ENCODE assay signal across 18 mouse cellular contexts in genomic region chr3:62349218-62349897, GRCm38 (mm10). TPM values are rescaled to one million over a fixed set of nuclear protein-coding genes. Genes with fewer than 3 reads are reported as not detected.
DNase-seq lines count a peak whose midpoint lies in the region; ATAC-seq and TF ChIP-seq lines count a peak whose summit lies in the region.
"Had no signal": no experiment of that assay in that cellular context is flagged by ENCODE, and none has a peak within 500 bp of the region (broad histone marks: within the 10 kb centered on the region; RNA-seq: fewer than 3 reads in every experiment).

No protein-coding gene starts in this region.

- ATAC-seq in liver, postnatal 0 days, result peak; percentile 95
- peak; percentile 40; the same call in 1 of the 2 replicates for ATAC-seq in intestine, embryonic 14.5 days (replicated peaks; ENCODE audit: low FRiP score, low TSS enrichment, low read depth)
- no peak for ATAC-seq in forebrain, postnatal 0 days
- ATAC-seq: CD4-positive, CD25-positive, alpha-beta regulatory T cell, adult 4 months had no signal

- no peak overlapping the region for H3K4me3 ChIP-seq in liver, postnatal 0 days (ENCODE audit: low read depth, low read length)
- no peak overlapping the region for H3K4me3 ChIP-seq in intestine, embryonic 14.5 days (ENCODE audit: low read depth, low read length)
- no peak overlapping the region for H3K4me3 ChIP-seq in small intestine, adult 2 months (ENCODE audit: low read depth, low read length)
- no peak overlapping the region for H3K4me3 ChIP-seq in forebrain, postnatal 0 days (ENCODE audit: low read depth, low read length)
- H3K4me3 ChIP-seq: embryonic facial prominence, embryonic 15.5 days; heart, embryonic 10.5 days; limb, embryonic 13.5 days; neural tube, embryonic 13.5 days had no signal

- peak overlapping the region; percentile 70 for H3K27ac ChIP-seq in liver, postnatal 0 days (ENCODE audit: low read depth)
- no peak overlapping the region; the same call in 1 of the 2 replicates for H3K27ac ChIP-seq in intestine, embryonic 14.5 days (ENCODE audit: low read depth)
- H3K27ac ChIP-seq in small intestine, adult 2 months (ENCODE audit: insufficient read depth, low read depth, low read length), result peak overlapping the region; percentile 82
- H3K27ac ChIP-seq in forebrain, postnatal 0 days (ENCODE audit: low read depth, low read length), result no peak overlapping the region
- H3K27ac ChIP-seq: embryonic facial prominence, embryonic 15.5 days; heart, embryonic 10.5 days; limb, embryonic 13.5 days; neural tube, embryonic 13.5 days had no signal

- WGBS in liver, postnatal 0 days (ENCODE audit: insufficient replicate concordance), result 64% methylated on average over 11 of the region's 11 CpGs
- 66% methylated on average over 11 of the region's 11 CpGs for WGBS in intestine, embryonic 14.5 days
- WGBS in small intestine, adult 2 months, result 28% methylated on average over 11 of the region's 11 CpGs
- WGBS in forebrain, postnatal 0 days, result 61% methylated on average over 11 of the region's 11 CpGs

- no peaks in the 10 kb centered on the region for H3K27me3 ChIP-seq in liver, postnatal 0 days (ENCODE audit: insufficient read depth, low read length)
- H3K27me3 ChIP-seq in intestine, embryonic 14.5 days (replicated peaks; ENCODE audit: control insufficient read depth, insufficient read depth, low read length), result no peaks in the 10 kb centered on the region
- no peaks in the 10 kb centered on the region for H3K27me3 ChIP-seq in small intestine, adult 2 months (ENCODE audit: control insufficient read depth, insufficient read depth, low read length)
- H3K27me3 ChIP-seq in forebrain, postnatal 0 days (ENCODE audit: insufficient read depth, low read length), result no peaks in the 10 kb centered on the region
- H3K27me3 ChIP-seq: embryonic facial prominence, embryonic 15.5 days; limb, embryonic 13.5 days; neural tube, embryonic 13.5 days had no signal

- H3K9me3 ChIP-seq in liver, postnatal 0 days (ENCODE audit: low read length), result no peaks in the 10 kb centered on the region
- no peaks in the 10 kb centered on the region for H3K9me3 ChIP-seq in intestine, embryonic 14.5 days (ENCODE audit: control insufficient read depth, low read length)
- H3K9me3 ChIP-seq in forebrain, postnatal 0 days (ENCODE audit: low read length), result peaks cover 3% of the 10 kb centered on the region; the same call in 1 of the 2 replicates
- H3K9me3 ChIP-seq: embryonic facial prominence, embryonic 15.5 days; heart, embryonic 10.5 days; limb, embryonic 13.5 days; neural tube, embryonic 13.5 days had no signal

- H3K9ac ChIP-seq in liver, postnatal 0 days (replicated peaks), result no peak overlapping the region
- H3K9ac ChIP-seq in intestine, embryonic 14.5 days (ENCODE audit: low read length), result no peak overlapping the region
- no peak overlapping the region for H3K9ac ChIP-seq in forebrain, postnatal 0 days
- H3K9ac ChIP-seq: embryonic facial prominence, embryonic 15.5 days; limb, embryonic 13.5 days; neural tube, embryonic 13.5 days had no signal

- peak; percentile 59 for DNase-seq in liver, postnatal 0 days
- DNase-seq in liver, result no peak
- DNase-seq in intestine, embryonic 14.5 days (ENCODE audit: low spot score), result no peak
- DNase-seq in lung, adult 18-20 months, result peak; percentile 58 to 75
- no peak for DNase-seq in thymus, postnatal 14 days
- no peak for DNase-seq in forebrain, postnatal 0 days
- DNase-seq: cerebellum, postnatal 36 days; gastrocnemius, postnatal 10 days; heart, postnatal 36 days; kidney, adult 11 months; kidney, postnatal 36 days; thymus, postnatal 36 days had no signal

- peak; percentile 44 for TF ChIP-seq EP300 in liver, postnatal 0 days (IDR thresholded peaks at IDR 0.05; ENCODE audit: low read depth)

- H3K4me1 ChIP-seq in liver, postnatal 0 days (ENCODE audit: insufficient read depth), result peaks cover 5% of the 10 kb centered on the region
- H3K4me1 ChIP-seq in intestine, embryonic 14.5 days (replicated peaks; ENCODE audit: control insufficient read depth, insufficient read depth, low read length), result no peaks in the 10 kb centered on the region
- H3K4me1 ChIP-seq in small intestine, adult 2 months (ENCODE audit: control insufficient read depth, insufficient read depth, insufficient read length, low read length), result peaks cover 24% of the 10 kb centered on the region
- 0 out of 2 replicates have a peak, but pooled peaks cover 2% of the 10 kb centered on the region for H3K4me1 ChIP-seq in forebrain, postnatal 0 days (ENCODE audit: insufficient read depth)
- H3K4me1 ChIP-seq: embryonic facial prominence, embryonic 15.5 days; heart, embryonic 10.5 days; limb, embryonic 13.5 days; neural tube, embryonic 13.5 days had no signal

- TF ChIP-seq CTCF in liver, postnatal 0 days (IDR thresholded peaks at IDR 0.05; ENCODE audit: low read depth), result no peak
- no peak for TF ChIP-seq CTCF in small intestine, adult 2 months (IDR thresholded peaks at IDR 0.05; ENCODE audit: extremely low read depth, insufficient read length, insufficient replicate concordance, low read depth, low read length)
- no peak for TF ChIP-seq CTCF in forebrain, postnatal 0 days (IDR thresholded peaks at IDR 0.05; ENCODE audit: low read depth)

- no peak for TF ChIP-seq POLR2A in small intestine, adult 2 months (IDR thresholded peaks at IDR 0.05; ENCODE audit: low read depth, low read length)

- 0 out of 2 replicates have a peak, but pooled peaks cover 4% of the 10 kb centered on the region for H3K36me3 ChIP-seq in liver, postnatal 0 days (replicated peaks; ENCODE audit: insufficient read depth, low read length)
- H3K36me3 ChIP-seq in intestine, embryonic 14.5 days (ENCODE audit: control insufficient read depth, insufficient read depth, low read length), result peaks cover 21% of the 10 kb centered on the region
- peaks cover 9% of the 10 kb centered on the region for H3K36me3 ChIP-seq in small intestine, adult 2 months (ENCODE audit: control insufficient read depth, insufficient read depth, low read length)
- no peaks in the 10 kb centered on the region; the same call in 1 of the 2 replicates for H3K36me3 ChIP-seq in forebrain, postnatal 0 days (ENCODE audit: insufficient read depth)
- H3K36me3 ChIP-seq: embryonic facial prominence, embryonic 15.5 days; heart, embryonic 10.5 days; neural tube, embryonic 13.5 days had no signal

- H3K4me2 ChIP-seq in liver, postnatal 0 days (ENCODE audit: low read depth, low read length), result peak overlapping the region; percentile 52
- no peak overlapping the region for H3K4me2 ChIP-seq in intestine, embryonic 14.5 days (ENCODE audit: low read length)
- H3K4me2 ChIP-seq in forebrain, postnatal 0 days (ENCODE audit: low read depth), result no peak overlapping the region
- H3K4me2 ChIP-seq: embryonic facial prominence, embryonic 15.5 days; limb, embryonic 13.5 days; neural tube, embryonic 13.5 days had no signal

RNA-seq across cellular contexts. Expression of gene Arhgef26, which starts 11.2 kb away (rescaled TPM):
- 1.5 and 2.7 TPM in 2 replicates for polyA plus RNA-seq in liver, postnatal 0 days (2015; fragmentation: Nextera tagmentation; extraction: Ambion mirVana)
- 14.6 and 15.7 TPM in 2 replicates for polyA plus RNA-seq in intestine, embryonic 14.5 days (2014; fragmentation: Nextera tagmentation; extraction: Ambion mirVana)
- polyA plus RNA-seq in small intestine, adult 2 months (2012; rRNA removed), result 9.3 and 14.2 TPM in 2 replicates
- 24.0 and 33.0 TPM in 2 replicates for total RNA-seq in forebrain, postnatal 0 days (2014; rRNA removed)
- polyA plus RNA-seq in forebrain, postnatal 0 days (2015; fragmentation: Nextera tagmentation; extraction: Ambion mirVana), result 17.1 and 19.8 TPM in 2 replicates

Comparison
In these comparisons a context has a peak if more than half of its experiments do, and no peak if none do; other contexts are left out.
1. DNase-seq: peak in liver, postnatal 0 days (single experiment) and lung, adult 18-20 months (2 of 2); none in liver (single experiment), intestine, embryonic 14.5 days (single experiment), thymus, postnatal 14 days (single experiment) and forebrain, postnatal 0 days (single experiment).
2. H3K27ac ChIP-seq: peak in liver, postnatal 0 days (single experiment) and small intestine, adult 2 months (single experiment); none in intestine, embryonic 14.5 days (single experiment) and forebrain, postnatal 0 days (single experiment).